Mouse (Mus musculus) heart, embryonic 16.5 days (tissue): ENCODE measurements at regions not wholly inside any gene's neighbourhood (a gene's known extent, or its start where the extent isn't known, plus 50 kb on each side); places are given as distances from the start of the nearest gene placed in this dataset.
A peak's percentile ranks its signal among the peaks of the same experiment; 100 is the strongest.

ENCODE experiments used
- ATAC-seq: fragments of 200-750 bp; cut with Nextera tagmentation; replicated peaks from 2 replicates; pipeline ENCODE4 v1.8.0; 2017; ENCODE audit warnings: moderate number of reproducible peaks; ENCODE audit not compliant: insufficient read depth, low FRiP score; ENCODE audit errors: extremely low read depth
- H3K27ac ChIP-seq: fragments of 300-500 bp; sonication (generic); 2 replicates; pipeline ENCODE4 v1.5.1; 2014; ENCODE audit warnings: mild to moderate bottlenecking, low read length, control low read depth, moderate library complexity
- H3K27me3 ChIP-seq: fragments of 300-500 bp; sonication (generic); 2 replicates; pipeline ENCODE4 v1.6.1; 2014; ENCODE audit warnings: low read length, mixed read lengths; ENCODE audit not compliant: control insufficient read depth, insufficient read depth
- H3K36me3 ChIP-seq: fragments of 300-500 bp; sonication (generic); 2 replicates; pipeline ENCODE4 v1.6.1; 2014; ENCODE audit not compliant: control insufficient read depth, insufficient read depth
- H3K4me1 ChIP-seq: fragments of 300-500 bp; sonication (generic); 2 replicates; pipeline ENCODE4 v1.6.1; 2014; ENCODE audit warnings: low read length, mixed read lengths; ENCODE audit not compliant: control insufficient read depth, insufficient read depth
- H3K4me2 ChIP-seq: fragments of 300-500 bp; sonication (generic); 2 replicates; pipeline ENCODE4 v1.6.1; 2014; ENCODE audit warnings: low read depth, mild to moderate bottlenecking, control low read depth, low read length
- H3K4me3 ChIP-seq: fragments of 300-500 bp; sonication (generic); 2 replicates; pipeline ENCODE4 v1.5.1; 2014; ENCODE audit warnings: mild to moderate bottlenecking, control low read depth, low read length
- H3K9ac ChIP-seq: fragments of 300-500 bp; sonication (generic); 2 replicates; pipeline ENCODE4 v1.6.1; 2014; ENCODE audit warnings: low read length, control low read depth
- H3K9me3 ChIP-seq: fragments of 300-500 bp; sonication (generic); replicated peaks from 2 replicates; pipeline ENCODE4 v1.6.1; 2016; ENCODE audit warnings: low read length; ENCODE audit not compliant: control insufficient read depth
- WGBS: fragments of 180-500 bp; shearing (Covaris S2); extraction: QIAGEN DNeasy Blood & Tissue Kit; methylation state at CpG from one replicate; pipeline ENCODE4 v1.1.7; 2014; 5-methylcytosine and 5-hydroxymethylcytosine counted together

GRCm38 (mm10) chr3:75696117-75697077, 51.6 kb upstream of the Gm29133 start:
- Histone ChIP-seq H3K27ac (peak overlapping the region; percentile 44), H3K9ac (no peak overlapping the region), H3K27me3 (no peaks in the 10 kb centered on the region), H3K4me3 (no peak overlapping the region), H3K4me2 (no peak overlapping the region), H3K9me3 (no peaks in the 10 kb centered on the region), H3K4me1 (peaks cover 10% of the 10 kb centered on the region), H3K36me3 (no peaks in the 10 kb centered on the region)
- 42% methylated on average over 13 of the region's 13 CpGs for WGBS
- ATAC-seq: peak; percentile 93
